Mouse (Mus musculus): Measurements from ENCODE around the gene Gm49661. TPM values are rescaled to one million over a fixed set of nuclear protein-coding genes. Genes with fewer than 3 reads are reported as not detected.

Gm49661 gene
- polyA plus RNA-seq (2015; fragmentation: Nextera tagmentation; extraction: Ambion mirVana): not detected in 2 replicates

GRCm38 (mm10) chr8:84969241-84970134, at the start of gene Gm49661, which contains the start of the genes Prdx2 and Rnaseh2a:
Gm49661 (minus strand) TSS chr8:84969433.
Prdx2 (plus strand) TSS chr8:84969587.
Rnaseh2a (minus strand) TSS chr8:84969767.

DNA sequence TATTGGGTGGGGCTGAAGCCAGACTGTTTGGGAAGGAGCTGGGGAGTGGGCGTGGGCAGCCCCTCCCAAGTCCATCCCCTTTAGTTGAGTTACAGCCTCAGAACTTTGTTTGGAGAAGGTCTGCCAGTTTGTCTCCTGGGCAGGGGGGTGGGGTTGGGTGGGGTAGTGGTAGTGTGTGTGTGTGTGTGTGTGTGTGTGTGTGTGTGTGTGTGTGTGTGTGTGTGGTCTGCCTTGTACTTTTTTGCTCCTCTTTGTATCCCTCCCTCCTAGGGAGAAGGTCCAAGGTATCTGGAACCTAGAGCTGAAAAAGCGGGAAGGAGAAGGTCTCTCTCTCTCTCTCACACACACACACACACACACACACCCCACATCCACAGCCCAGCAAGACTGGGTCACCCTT, 45.2 kb upstream of the Gm49661 start, which contains the start of gene Best2:
Gene Best2 (minus strand): TSS at position 101 of the 400 bp plus-strand sequence.

GRCm38 (mm10) chr8:84990349-84990748, 21.1 kb upstream of the Gm49661 start, which contains the start of gene Hook2:
Hook2 (plus strand) TSS chr8:84990603.

DNA sequence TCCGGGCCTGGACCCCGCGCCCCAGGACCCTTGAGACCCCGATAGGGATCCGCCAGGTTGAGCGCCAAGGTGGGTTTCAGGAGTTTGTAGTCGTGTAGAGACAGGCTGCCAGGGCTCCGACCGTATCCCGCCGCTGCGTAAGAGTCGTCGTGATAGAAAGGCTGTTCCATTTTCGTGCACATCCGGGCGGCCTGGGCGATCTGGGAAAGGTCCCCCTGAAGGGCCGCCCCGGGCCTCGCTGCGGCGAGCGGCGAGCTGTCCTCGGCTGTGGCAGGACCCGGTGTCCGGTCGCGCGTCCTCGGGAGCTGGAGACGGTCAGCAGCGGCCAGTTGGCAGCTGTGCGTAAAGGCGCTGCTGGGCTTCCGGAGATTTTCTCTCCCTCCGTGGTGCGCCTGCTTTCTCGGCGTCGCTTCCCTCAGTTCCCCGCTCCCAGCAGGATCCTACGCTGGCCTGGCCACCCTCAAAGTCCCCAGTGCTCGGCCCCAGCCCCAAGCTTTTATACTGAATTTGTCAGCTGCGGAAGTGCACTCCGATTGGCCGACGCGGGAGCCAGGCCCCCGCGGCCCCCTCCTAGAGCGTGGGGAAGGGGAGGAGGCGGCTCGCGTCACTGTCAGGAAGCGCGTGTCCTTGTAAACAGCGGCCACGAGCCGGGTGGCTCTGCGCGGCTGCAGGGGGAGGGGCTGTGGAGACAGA, 9.2 kb upstream of the Gm49661 start, which contains the start of gene Junb:
Gene Junb (minus strand): TSS at position 471 of the 693 bp plus-strand sequence.

DNA sequence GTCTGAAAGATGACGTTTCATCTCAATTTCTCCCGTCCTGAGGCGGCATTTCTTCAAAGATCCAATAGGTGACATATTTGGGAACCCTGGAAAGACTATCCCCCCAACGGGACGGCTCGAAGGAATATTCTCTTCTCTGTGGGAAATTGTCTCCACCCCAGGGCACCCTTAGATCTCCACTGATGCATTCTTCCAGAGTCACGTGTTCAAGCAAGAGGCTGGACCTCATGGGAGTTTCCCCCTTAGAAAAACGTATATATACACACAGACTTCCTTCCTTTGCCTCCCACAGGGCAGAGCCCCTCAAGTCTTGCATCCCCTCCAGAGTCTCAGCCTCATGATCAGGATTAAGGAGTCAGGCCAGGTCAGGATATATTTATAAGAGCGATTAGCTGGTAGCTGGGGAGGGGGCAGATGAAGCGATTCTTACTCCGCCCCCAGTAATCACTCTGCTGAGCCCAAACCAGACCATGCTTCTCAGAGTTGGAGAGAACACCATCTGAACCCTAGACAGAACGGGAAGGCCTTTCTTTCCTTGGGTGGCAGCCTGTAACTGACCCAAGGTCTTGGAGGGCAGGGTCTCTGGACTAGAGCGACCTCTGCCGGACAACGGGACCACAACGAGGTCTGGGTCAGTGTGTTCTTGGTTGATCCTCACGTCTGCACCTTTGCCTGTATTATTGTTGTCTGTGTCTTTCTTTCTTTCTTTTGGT, 22.5 kb downstream of the Gm49661 start, which contains the start of gene Rtbdn:
Gene Rtbdn (plus strand): TSS at position 464 of the 713 bp plus-strand sequence.

DNA sequence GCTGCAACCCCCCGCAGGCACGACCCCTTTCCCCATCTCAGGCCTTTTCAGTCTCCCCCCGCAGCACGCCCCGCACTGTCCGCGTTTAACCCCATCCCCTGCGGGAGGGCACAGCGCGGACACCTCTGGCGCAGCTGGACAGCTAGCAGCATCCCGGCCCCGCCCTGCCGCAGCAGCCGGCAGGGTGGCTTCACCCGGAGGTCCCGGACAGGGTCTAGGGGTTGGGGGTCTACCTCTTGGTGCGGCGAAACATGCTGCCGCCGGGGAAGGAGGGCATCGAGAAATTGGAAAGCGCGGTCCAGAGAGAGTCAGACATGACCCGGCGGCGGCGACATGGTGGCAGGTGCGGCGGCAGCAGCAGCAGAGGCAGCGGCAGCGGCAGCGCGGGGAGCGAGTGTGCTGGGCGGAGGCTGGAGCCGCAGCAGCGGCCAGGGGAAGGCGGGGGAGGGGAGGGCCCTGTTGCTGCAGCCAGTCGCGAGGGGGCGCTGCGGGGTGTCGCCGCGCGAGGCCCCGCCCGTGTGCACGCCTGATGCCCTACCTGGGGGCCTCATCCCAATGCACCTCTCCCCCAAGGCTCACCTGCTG, 32.2 kb downstream of the Gm49661 start, which contains the start of gene Mast1:
Gene Mast1 (minus strand): TSS at position 398 of the 585 bp plus-strand sequence.

Small RNAs within 50 kb of the gene (microRNA-seq; reads per million reads assigned to microRNA genes)
- gene Gm24197: not detected

Other genes starting within 250 kb of the Gm49661 start
- 0.57 and 1.4 TPM in 2 replicates for gene G430095P16Rik, start 246.4 kb downstream of the Gm49661 start, polyA plus RNA-seq (2015; fragmentation: Nextera tagmentation; extraction: Ambion mirVana)
- gene Nfix, start 169.1 kb downstream of the Gm49661 start, polyA plus RNA-seq (2015; fragmentation: Nextera tagmentation; extraction: Ambion mirVana): 72.8 and 75.0 TPM in 2 replicates
- 15.3 TPM in 2 replicates for gene Dand5, start 146.6 kb downstream of the Gm49661 start, polyA plus RNA-seq (2015; fragmentation: Nextera tagmentation; extraction: Ambion mirVana)
- 47.5 and 50.9 TPM in 2 replicates for gene Gadd45gip1, start 137.9 kb downstream of the Gm49661 start, polyA plus RNA-seq (2015; fragmentation: Nextera tagmentation; extraction: Ambion mirVana)
- gene Rad23a, start 128.8 kb downstream of the Gm49661 start, polyA plus RNA-seq (2015; fragmentation: Nextera tagmentation; extraction: Ambion mirVana): 96.2 and 103 TPM in 2 replicates
- gene Calr, start 122.5 kb downstream of the Gm49661 start, polyA plus RNA-seq (2015; fragmentation: Nextera tagmentation; extraction: Ambion mirVana): 450 and 531 TPM in 2 replicates
- gene Farsa, start 112.4 kb downstream of the Gm49661 start, polyA plus RNA-seq (2015; fragmentation: Nextera tagmentation; extraction: Ambion mirVana): 81.3 and 92.5 TPM in 2 replicates
- 57.4 and 59.5 TPM in 2 replicates for gene Syce2, start 97.3 kb downstream of the Gm49661 start, polyA plus RNA-seq (2015; fragmentation: Nextera tagmentation; extraction: Ambion mirVana)
- gene Gcdh, start 75.5 kb downstream of the Gm49661 start, polyA plus RNA-seq (2015; fragmentation: Nextera tagmentation; extraction: Ambion mirVana): 39.3 and 46.9 TPM in 2 replicates
- 0.32 and 0.45 TPM in 2 replicates for gene Klf1, start 67.5 kb downstream of the Gm49661 start, polyA plus RNA-seq (2015; fragmentation: Nextera tagmentation; extraction: Ambion mirVana)
- 8.1 and 8.6 TPM in 2 replicates for gene Dnase2a, start 60.9 kb downstream of the Gm49661 start, polyA plus RNA-seq (2015; fragmentation: Nextera tagmentation; extraction: Ambion mirVana)
- 66.1 and 78.5 TPM in 2 replicates for gene Mast1, start 32.1 kb downstream of the Gm49661 start, polyA plus RNA-seq (2015; fragmentation: Nextera tagmentation; extraction: Ambion mirVana)
- gene Rtbdn, start 22.4 kb downstream of the Gm49661 start, polyA plus RNA-seq (2015; fragmentation: Nextera tagmentation; extraction: Ambion mirVana): 3.0 and 4.9 TPM in 2 replicates
- 803 and 820 TPM in 2 replicates for gene Prdx2, start 154 bp upstream of the Gm49661 start, polyA plus RNA-seq (2015; fragmentation: Nextera tagmentation; extraction: Ambion mirVana)
- gene Rnaseh2a, start 334 bp upstream of the Gm49661 start, polyA plus RNA-seq (2015; fragmentation: Nextera tagmentation; extraction: Ambion mirVana): 52.7 and 61.5 TPM in 2 replicates
- gene Junb, start 9.3 kb upstream of the Gm49661 start, polyA plus RNA-seq (2015; fragmentation: Nextera tagmentation; extraction: Ambion mirVana): 8.8 and 9.0 TPM in 2 replicates
- 24.5 and 30.2 TPM in 2 replicates for gene Hook2, start 21.2 kb upstream of the Gm49661 start, polyA plus RNA-seq (2015; fragmentation: Nextera tagmentation; extraction: Ambion mirVana)
- 0.19 TPM in 1 of 2 replicates, not detected in the other for gene Best2, start 45.1 kb upstream of the Gm49661 start, polyA plus RNA-seq (2015; fragmentation: Nextera tagmentation; extraction: Ambion mirVana)
- gene Asna1, start 55.8 kb upstream of the Gm49661 start, polyA plus RNA-seq (2015; fragmentation: Nextera tagmentation; extraction: Ambion mirVana): 139 and 141 TPM in 2 replicates
- 157 and 167 TPM in 2 replicates for gene Trir, start 57.4 kb upstream of the Gm49661 start, polyA plus RNA-seq (2015; fragmentation: Nextera tagmentation; extraction: Ambion mirVana)
- 45.5 and 47.6 TPM in 2 replicates for gene Tnpo2, start 67.5 kb upstream of the Gm49661 start, polyA plus RNA-seq (2015; fragmentation: Nextera tagmentation; extraction: Ambion mirVana)
- 66.7 and 79.1 TPM in 2 replicates for gene Fbxw9, start 90.6 kb upstream of the Gm49661 start, polyA plus RNA-seq (2015; fragmentation: Nextera tagmentation; extraction: Ambion mirVana)
- gene Gm5741, start 98.5 kb upstream of the Gm49661 start, polyA plus RNA-seq (2015; fragmentation: Nextera tagmentation; extraction: Ambion mirVana): not detected in 2 replicates
- 131 and 132 TPM in 2 replicates for gene Dhps, start 102.3 kb upstream of the Gm49661 start, polyA plus RNA-seq (2015; fragmentation: Nextera tagmentation; extraction: Ambion mirVana)
- gene Wdr83os, start 111.3 kb upstream of the Gm49661 start, polyA plus RNA-seq (2015; fragmentation: Nextera tagmentation; extraction: Ambion mirVana): 127 and 135 TPM in 2 replicates
- gene Wdr83, start 111.9 kb upstream of the Gm49661 start, polyA plus RNA-seq (2015; fragmentation: Nextera tagmentation; extraction: Ambion mirVana): 34.8 and 42.5 TPM in 2 replicates
- gene Man2b1, start 113.8 kb upstream of the Gm49661 start, polyA plus RNA-seq (2015; fragmentation: Nextera tagmentation; extraction: Ambion mirVana): 20.5 and 24.7 TPM in 2 replicates
- gene Zfp791, start 153.7 kb upstream of the Gm49661 start, polyA plus RNA-seq (2015; fragmentation: Nextera tagmentation; extraction: Ambion mirVana): 3.0 and 3.6 TPM in 2 replicates
- gene Cks1brt, start 182.5 kb upstream of the Gm49661 start, polyA plus RNA-seq (2015; fragmentation: Nextera tagmentation; extraction: Ambion mirVana): not detected in 2 replicates